Mouse (Mus musculus) midbrain, embryonic 14.5 days (tissue): ENCODE data around the gene Mycbpap. TPM values are rescaled to one million over a fixed set of nuclear protein-coding genes. Genes with fewer than 3 reads are reported as not detected.

Experiments
- ATAC-seq: fragments of 200-750 bp; cut with Nextera tagmentation; 2 replicates; pipeline ENCODE4 v1.8.0; 2017; ENCODE audit warnings: moderate number of reproducible peaks, moderate library complexity; ENCODE audit not compliant: low FRiP score, low TSS enrichment
- DNase-seq: peaks from one replicate; pipeline ENCODE4 v3.0.0-alpha.2; 2015
- H3K27ac ChIP-seq: fragments of 300-500 bp; sonication (generic); replicated peaks from 2 replicates; pipeline ENCODE4 v1.5.1; 2014; ENCODE audit warnings: mild to moderate bottlenecking, low read depth, low read length, moderate library complexity
- H3K27me3 ChIP-seq: fragments of 300-500 bp; sonication (generic); 2 replicates; pipeline ENCODE4 v1.6.1; 2014; ENCODE audit warnings: low read length, control low read depth, mixed read lengths; ENCODE audit not compliant: control insufficient read depth, insufficient read depth
- H3K36me3 ChIP-seq: fragments of 300-500 bp; sonication (generic); 2 replicates; pipeline ENCODE4 v1.6.1; 2014; ENCODE audit warnings: low read length, control low read depth; ENCODE audit not compliant: control insufficient read depth, insufficient read depth
- H3K4me1 ChIP-seq: fragments of 300-500 bp; sonication (generic); 2 replicates; pipeline ENCODE4 v1.6.1; 2014; ENCODE audit warnings: mild to moderate bottlenecking, antibody characterized with exemption, low read length, control low read depth; ENCODE audit not compliant: control insufficient read depth, insufficient read depth
- H3K4me2 ChIP-seq: fragments of 300-500 bp; sonication (generic); 2 replicates; pipeline ENCODE4 v1.6.1; 2014; ENCODE audit warnings: mild to moderate bottlenecking, low read length, moderate library complexity
- H3K4me3 ChIP-seq: fragments of 300-500 bp; sonication (generic); replicated peaks from 2 replicates; pipeline ENCODE4 v1.5.1; 2014; ENCODE audit warnings: low read depth, low read length
- H3K9ac ChIP-seq: fragments of 300-500 bp; sonication (generic); replicated peaks from 2 replicates; pipeline ENCODE4 v1.6.1; 2014; ENCODE audit warnings: mild to moderate bottlenecking, low read length, moderate library complexity
- H3K9me3 ChIP-seq: fragments of 300-500 bp; sonication (generic); 2 replicates; pipeline ENCODE4 v1.6.1; 2016; ENCODE audit warnings: low read length, control low read depth, mixed read lengths; ENCODE audit not compliant: control insufficient read depth
- WGBS: fragments of 180-500 bp; shearing (Covaris S2); extraction: QIAGEN DNeasy Blood & Tissue Kit; methylation state at CpG from one replicate; pipeline ENCODE4 v1.1.7; 2014; 5-methylcytosine and 5-hydroxymethylcytosine counted together
- polyA plus RNA-seq: library from polyadenylated mRNA; unstranded; fragments of >200 nt; fragmentation: Nextera tagmentation; extraction: Ambion mirVana; gene quantifications from 2 replicates; pipeline ENCODE4 v1.2.1, GENCODE M21; 2014

Mycbpap gene
- polyA plus RNA-seq, 1 experiment from 2014 or later, result 3.3 TPM

- Histone ChIP-seq H3K4me3 (no peak overlapping the region), H3K27ac (no peak overlapping the region), H3K4me1 (no peaks in the 10 kb centered on the region), H3K9ac (no peak overlapping the region), H3K27me3 (no peaks in the 10 kb centered on the region), H3K36me3 (peaks cover 46% of the 10 kb centered on the region), H3K4me2 (no peak overlapping the region), H3K9me3 (no peaks in the 10 kb centered on the region)
- WGBS, result 92% methylated on average over 15 of the region's 15 CpGs
- no peak for ATAC-seq
- DNase-seq, result no peak
Observed at GRCm38 (mm10) chr11:94457001-94457400, 64.5 kb downstream of the Mycbpap start.

GRCm38 (mm10) chr11:94456347-94456746, 65.2 kb downstream of the Mycbpap start:
- Histone ChIP-seq H3K36me3 (peaks cover 40% of the 10 kb centered on the region), H3K27ac (no peak overlapping the region), H3K4me3 (no peak overlapping the region), H3K27me3 (no peaks in the 10 kb centered on the region), H3K4me1 (no peaks in the 10 kb centered on the region), H3K9me3 (no peaks in the 10 kb centered on the region), H3K4me2 (no peak overlapping the region), H3K9ac (no peak overlapping the region)
- ATAC-seq (no peak), DNase-seq (no peak)
- WGBS, result 83% methylated on average over 3 of the region's 3 CpGs

GRCm38 (mm10) chr11:94455161-94455820, 66.3 kb downstream of the Mycbpap start:
- Histone ChIP-seq H3K9ac (no peak overlapping the region), H3K9me3 (no peaks in the 10 kb centered on the region), H3K4me1 (no peaks in the 10 kb centered on the region), H3K36me3 (peaks cover 35% of the 10 kb centered on the region), H3K4me2 (no peak overlapping the region), H3K27ac (no peak overlapping the region), H3K4me3 (no peak overlapping the region), H3K27me3 (no peaks in the 10 kb centered on the region)
- DNase-seq (no peak), ATAC-seq (no peak)
- WGBS, result 82% methylated on average over 10 of the region's 10 CpGs

- Histone ChIP-seq H3K27ac (no peak overlapping the region), H3K9me3 (no peaks in the 10 kb centered on the region), H3K27me3 (no peaks in the 10 kb centered on the region), H3K9ac (no peak overlapping the region), H3K4me2 (no peak overlapping the region), H3K4me3 (no peak overlapping the region), H3K4me1 (0 out of 2 replicates have a peak, but pooled peaks cover 2% of the 10 kb centered on the region), H3K36me3 (peaks cover 33% of the 10 kb centered on the region)
- DNase-seq (no peak), ATAC-seq (no peak)
- WGBS, result 76% methylated on average over 5 of the region's 5 CpGs
Observed at GRCm38 (mm10) chr11:94454756-94455155, 66.8 kb downstream of the Mycbpap start.

Other genes starting within 250 kb of the Mycbpap start
- 0.50 and 0.57 TPM in 2 replicates for gene Gm21885, start 239.9 kb downstream of the Mycbpap start, polyA plus RNA-seq
- gene Luc7l3, start 199.8 kb downstream of the Mycbpap start, polyA plus RNA-seq, result 122 and 144 TPM in 2 replicates
- gene Ankrd40, start 193.7 kb downstream of the Mycbpap start, polyA plus RNA-seq, result 11.9 and 13.1 TPM in 2 replicates
- 0.19 and 0.50 TPM in 2 replicates for gene Abcc3, start 128.7 kb downstream of the Mycbpap start, polyA plus RNA-seq
- gene Cacna1g, start 47.5 kb downstream of the Mycbpap start, polyA plus RNA-seq, result 20.1 and 22.7 TPM in 2 replicates
- 0.42 and 0.54 TPM in 2 replicates for gene Spata20, start 35.6 kb downstream of the Mycbpap start, polyA plus RNA-seq
- 0.23 and 0.43 TPM in 2 replicates for gene Epn3, start 21.8 kb downstream of the Mycbpap start, polyA plus RNA-seq
- gene Rsad1, start 27.5 kb upstream of the Mycbpap start, polyA plus RNA-seq, result 5.9 and 8.0 TPM in 2 replicates
- gene Chad, start 43.3 kb upstream of the Mycbpap start, polyA plus RNA-seq, result 0.18 TPM in 1 of 2 replicates, not detected in the other
- gene Acsf2, start 80.1 kb upstream of the Mycbpap start, polyA plus RNA-seq, result 1.1 and 2.0 TPM in 2 replicates
- gene Lrrc59, start 108.0 kb upstream of the Mycbpap start, polyA plus RNA-seq, result 118 and 138 TPM in 2 replicates
- 115 and 131 TPM in 2 replicates for gene Mrpl27, start 132.0 kb upstream of the Mycbpap start, polyA plus RNA-seq
- 2.2 and 4.4 TPM in 2 replicates for gene Eme1, start 132.2 kb upstream of the Mycbpap start, polyA plus RNA-seq
- gene Xylt2, start 155.8 kb upstream of the Mycbpap start, polyA plus RNA-seq, result 11.0 and 13.0 TPM in 2 replicates
- not detected in 2 replicates for gene Gm11541, start 182.8 kb upstream of the Mycbpap start, polyA plus RNA-seq
- gene Cdc34b, start 220.0 kb upstream of the Mycbpap start, polyA plus RNA-seq, result 0.24 TPM in 1 of 2 replicates, not detected in the other